Mouse (Mus musculus) heart, embryonic 15.5 days (tissue): ENCODE data around the gene D16Ertd472e. TPM values are rescaled to one million over a fixed set of nuclear protein-coding genes. Genes with fewer than 3 reads are reported as not detected.
A peak's percentile ranks its signal among the peaks of the same experiment; 100 is the strongest.
"Not testable (repeated sequence)": the region's sequence is repeated elsewhere in the genome, so short reads cannot be mapped to it uniquely, and the experiment has no call there.

ENCODE experiments used
- ATAC-seq: fragments of 200-750 bp; cut with Nextera tagmentation; replicated peaks from 2 replicates; pipeline ENCODE4 v1.8.0; 2017; ENCODE audit warnings: low read depth, moderate TSS enrichment; ENCODE audit not compliant: insufficient number of reproducible peaks, insufficient read depth, low FRiP score
- H3K27ac ChIP-seq: fragments of 300-500 bp; sonication (generic); 2 replicates; pipeline ENCODE4 v1.5.1; 2015; ENCODE audit warnings: mild to moderate bottlenecking, inconsistent platforms
- H3K27me3 ChIP-seq: fragments of 300-500 bp; sonication (generic); 2 replicates; pipeline ENCODE4 v1.6.1; 2015; ENCODE audit warnings: inconsistent platforms
- H3K36me3 ChIP-seq: fragments of 300-500 bp; sonication (generic); 2 replicates; pipeline ENCODE4 v1.6.1; 2015; ENCODE audit warnings: mild to moderate bottlenecking, inconsistent platforms
- H3K4me1 ChIP-seq: fragments of 300-500 bp; sonication (generic); replicated peaks from 2 replicates; pipeline ENCODE4 v1.6.1; 2015; ENCODE audit warnings: inconsistent platforms
- H3K4me2 ChIP-seq: fragments of 300-500 bp; sonication (generic); 2 replicates; pipeline ENCODE4 v1.6.1; 2015; ENCODE audit warnings: inconsistent platforms, mild to moderate bottlenecking, moderate library complexity
- H3K4me3 ChIP-seq: fragments of 300-500 bp; sonication (generic); 2 replicates; pipeline ENCODE4 v1.5.1; 2015; ENCODE audit warnings: mild to moderate bottlenecking, inconsistent platforms
- H3K9ac ChIP-seq: fragments of 300-500 bp; sonication (generic); 2 replicates; pipeline ENCODE4 v1.6.1; 2015; ENCODE audit warnings: mild to moderate bottlenecking, inconsistent platforms
- H3K9me3 ChIP-seq: fragments of 300-500 bp; sonication (generic); replicated peaks from 2 replicates; pipeline ENCODE4 v1.6.1; 2016; ENCODE audit warnings: inconsistent platforms
- WGBS: fragments of 180-500 bp; shearing (Covaris S2); methylation state at CpG from one replicate; pipeline ENCODE4 v1.1.7; 2015; ENCODE audit warnings: mixed read lengths; 5-methylcytosine and 5-hydroxymethylcytosine counted together
- polyA plus RNA-seq: library from polyadenylated mRNA; unstranded; fragments of >200 nt; fragmentation: Nextera tagmentation; extraction: Ambion mirVana; gene quantifications from 2 replicates; pipeline ENCODE4 v1.2.1, GENCODE M21; 2015

The D16Ertd472e gene
- polyA plus RNA-seq, 1 experiment from 2014 or later, result 7.1 TPM

DNA sequence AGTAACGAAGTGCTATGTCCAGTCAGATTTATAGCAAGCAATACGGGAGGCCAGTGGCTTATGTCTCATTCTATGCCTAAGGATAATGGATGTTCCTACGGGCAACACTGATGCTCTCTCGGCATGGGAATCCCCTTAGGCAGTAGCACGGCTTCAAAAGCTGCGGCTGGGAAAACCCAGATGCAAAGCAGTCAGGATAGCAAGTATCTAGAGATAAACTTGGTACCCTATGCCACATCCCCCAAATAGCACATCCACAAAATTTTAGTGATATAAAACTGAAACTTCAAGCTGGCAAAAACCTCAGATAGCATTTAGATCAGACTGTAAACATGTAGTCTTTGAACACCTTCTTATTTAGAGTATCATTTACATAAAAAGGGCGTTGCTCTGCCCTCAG is 39.2 kb downstream of the D16Ertd472e start:
- no peak overlapping the region for H3K4me2 ChIP-seq
- no peak overlapping the region for H3K9ac ChIP-seq
- H3K36me3 ChIP-seq, result no peaks in the 10 kb centered on the region
- no peak overlapping the region for H3K27ac ChIP-seq
- no peaks in the 10 kb centered on the region for H3K9me3 ChIP-seq
- WGBS, result 77% methylated on average over 7 of the region's 7 CpGs
- H3K4me1 ChIP-seq, result no peaks in the 10 kb centered on the region
- no peak overlapping the region for H3K4me3 ChIP-seq
- no peaks in the 10 kb centered on the region for H3K27me3 ChIP-seq
- ATAC-seq, result no peak

DNA sequence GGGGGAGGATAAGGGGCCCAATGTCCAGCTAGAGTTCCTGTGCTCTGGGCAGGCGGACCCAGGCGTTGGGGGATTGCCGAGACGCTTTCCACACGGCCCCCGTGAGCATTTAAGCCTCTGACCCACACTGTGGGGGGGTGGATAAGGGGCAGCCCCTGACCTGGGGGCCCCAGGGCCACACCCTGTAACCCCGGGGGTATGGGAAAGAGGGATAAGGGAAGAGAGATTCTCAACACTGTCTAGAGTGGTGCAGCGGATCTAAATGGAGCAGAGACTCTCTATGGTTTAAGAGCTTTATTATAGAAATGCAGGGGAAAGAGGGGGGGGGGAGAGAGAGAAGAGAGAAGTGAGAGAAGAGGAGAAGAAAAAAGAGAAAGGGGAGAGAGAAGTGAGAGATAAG is 42.0 kb downstream of the D16Ertd472e start:
- ATAC-seq, result no peak
- WGBS, result 60% methylated on average over 8 of the region's 8 CpGs
- no peak overlapping the region for H3K9ac ChIP-seq

DNA sequence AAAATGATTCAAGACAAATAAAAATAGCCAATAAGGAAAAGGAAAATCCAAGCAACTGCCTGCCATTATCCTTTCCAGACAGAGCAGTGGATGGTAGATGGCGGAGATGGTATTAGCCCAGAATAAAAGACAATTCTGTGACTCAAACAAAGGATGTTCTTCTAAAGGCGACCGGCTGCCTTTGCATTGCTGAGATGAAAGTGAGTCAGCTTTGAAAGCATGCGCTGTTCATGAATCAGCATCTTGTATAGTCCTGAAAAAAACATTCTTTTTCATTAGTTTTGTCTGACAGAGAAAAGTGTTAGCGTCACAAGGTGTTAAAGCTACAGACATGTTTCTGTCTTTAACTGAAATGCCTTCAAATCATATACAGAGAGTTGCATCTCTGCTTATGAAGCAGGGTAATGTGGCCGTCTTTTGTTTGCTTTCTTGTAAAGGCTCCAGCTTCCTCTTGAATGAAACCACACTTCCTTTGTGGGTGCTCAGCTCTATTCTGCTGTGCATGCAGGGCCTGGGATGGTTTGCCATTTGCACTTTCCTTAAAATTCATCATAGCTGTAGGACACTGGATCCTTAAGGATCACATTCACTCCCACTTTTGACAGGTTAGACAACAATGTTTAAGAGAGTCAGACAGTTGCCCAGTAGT is 44.4 kb downstream of the D16Ertd472e start:
- 74% methylated on average over 6 of the region's 6 CpGs for WGBS
- Histone ChIP-seq H3K9me3 (no peaks in the 10 kb centered on the region), H3K36me3 (no peaks in the 10 kb centered on the region), H3K9ac (no peak overlapping the region), H3K4me3 (no peak overlapping the region), H3K4me1 (no peaks in the 10 kb centered on the region), H3K4me2 (no peak overlapping the region), H3K27me3 (no peaks in the 10 kb centered on the region), H3K27ac (no peak overlapping the region)
- ATAC-seq, result no peak

More for the DNA sequence above, 42.0 kb downstream of the D16Ertd472e start:
- no peaks in the 10 kb centered on the region for H3K27me3 ChIP-seq
- H3K36me3 ChIP-seq, result no peaks in the 10 kb centered on the region
- no peaks in the 10 kb centered on the region for H3K9me3 ChIP-seq
- no peaks in the 10 kb centered on the region for H3K4me1 ChIP-seq
- no peak overlapping the region for H3K27ac ChIP-seq
- H3K4me3 ChIP-seq, result no peak overlapping the region
- H3K4me2 ChIP-seq, result no peak overlapping the region

GRCm38 (mm10) chr16:78522974-78523373 is 53.5 kb downstream of the D16Ertd472e start:
- H3K4me2 ChIP-seq, result no peak overlapping the region
- no peak overlapping the region for H3K4me3 ChIP-seq
- no peaks in the 10 kb centered on the region for H3K4me1 ChIP-seq
- WGBS, result 71% methylated on average over 4 of the region's 4 CpGs
- no peaks in the 10 kb centered on the region for H3K9me3 ChIP-seq
- no peak for ATAC-seq
- no peak overlapping the region for H3K9ac ChIP-seq
- no peaks in the 10 kb centered on the region for H3K27me3 ChIP-seq
- H3K36me3 ChIP-seq, result no peaks in the 10 kb centered on the region
- no peak overlapping the region for H3K27ac ChIP-seq

DNA sequence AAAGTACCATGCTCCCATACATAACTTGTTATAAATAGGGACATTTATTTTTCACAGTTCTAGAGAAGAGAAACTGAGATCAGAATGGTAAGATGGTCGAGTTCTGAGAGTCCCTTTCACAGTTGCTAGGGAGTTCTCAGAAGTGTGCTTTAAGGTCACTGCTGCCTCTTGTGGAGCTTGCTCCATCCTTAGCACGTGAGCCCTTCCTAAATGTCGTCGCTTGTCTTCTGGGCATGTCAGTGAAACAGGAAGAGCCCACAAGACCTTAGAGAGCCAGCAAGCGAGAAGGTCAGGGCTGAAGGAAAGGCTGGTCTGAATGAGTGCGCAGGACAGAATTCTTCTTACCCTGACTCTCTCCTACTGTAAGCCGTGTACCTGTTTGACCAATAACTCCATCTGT is 57.8 kb downstream of the D16Ertd472e start:
- H3K27me3 ChIP-seq, result no peaks in the 10 kb centered on the region
- H3K27ac ChIP-seq, result no peak overlapping the region
- no peaks in the 10 kb centered on the region for H3K4me1 ChIP-seq
- no peak overlapping the region for H3K4me2 ChIP-seq
- H3K36me3 ChIP-seq, result no peaks in the 10 kb centered on the region
- no peak for ATAC-seq
- H3K9me3 ChIP-seq, result no peaks in the 10 kb centered on the region
- 59% methylated on average over 7 of the region's 7 CpGs for WGBS
- H3K9ac ChIP-seq, result no peak overlapping the region
- H3K4me3 ChIP-seq, result no peak overlapping the region

DNA sequence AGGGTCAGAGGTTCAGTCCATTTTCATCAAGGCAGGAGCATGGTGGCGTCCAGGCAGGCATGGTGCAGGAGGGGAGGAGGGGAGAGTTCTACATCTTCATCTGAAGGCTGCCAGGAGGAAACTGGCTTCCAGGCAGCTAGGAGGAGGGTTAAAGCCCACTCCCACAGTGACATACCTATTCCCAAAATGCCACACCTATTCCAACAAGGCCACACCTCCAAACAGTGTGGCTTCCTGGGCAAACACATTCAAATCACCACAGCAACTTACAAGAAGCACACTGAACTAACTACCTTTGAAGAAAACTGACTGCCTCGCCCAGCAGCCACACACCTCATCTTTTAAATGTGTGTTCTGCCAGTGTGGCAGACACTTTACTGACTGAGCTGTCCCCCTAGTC is 59.3 kb downstream of the D16Ertd472e start:
- Histone ChIP-seq H3K36me3 (no peaks in the 10 kb centered on the region), H3K27ac (no peak overlapping the region), H3K4me3 (no peak overlapping the region), H3K9ac (no peak overlapping the region), H3K27me3 (no peaks in the 10 kb centered on the region), H3K4me1 (no peaks in the 10 kb centered on the region), H3K9me3 (no peaks in the 10 kb centered on the region), H3K4me2 (no peak overlapping the region)
- no peak for ATAC-seq
- 79% methylated on average over 2 of the region's 2 CpGs for WGBS

GRCm38 (mm10) chr16:78511526-78511925 is 65.0 kb downstream of the D16Ertd472e start:
- 76% methylated on average over 8 of the region's 8 CpGs for WGBS
- Histone ChIP-seq H3K27ac (no peak overlapping the region), H3K4me2 (no peak overlapping the region), H3K4me3 (no peak overlapping the region), H3K9me3 (no peaks in the 10 kb centered on the region), H3K4me1 (no peaks in the 10 kb centered on the region), H3K27me3 (no peaks in the 10 kb centered on the region), H3K36me3 (no peaks in the 10 kb centered on the region), H3K9ac (no peak overlapping the region)
- no peak for ATAC-seq

GRCm38 (mm10) chr16:78502492-78502891 is 74.0 kb downstream of the D16Ertd472e start:
- Histone ChIP-seq H3K4me2 (no peak overlapping the region), H3K4me1 (no peaks in the 10 kb centered on the region), H3K27me3 (no peaks in the 10 kb centered on the region), H3K9ac (no peak overlapping the region), H3K27ac (no peak overlapping the region), H3K9me3 (no peaks in the 10 kb centered on the region), H3K36me3 (no peaks in the 10 kb centered on the region), H3K4me3 (no peak overlapping the region)
- WGBS, result 85% methylated on average over 9 of the region's 9 CpGs
- no peak for ATAC-seq

- not testable (repeated sequence) for H3K9ac ChIP-seq, H3K4me3 ChIP-seq, H3K27ac ChIP-seq, ATAC-seq, H3K36me3 ChIP-seq, H3K4me1 ChIP-seq, H3K4me2 ChIP-seq, H3K27me3 ChIP-seq, H3K9me3 ChIP-seq
- WGBS, result 98% methylated on average over 12 of the region's 12 CpGs
Measured at GRCm38 (mm10) chr16:78492696-78493095, 83.8 kb downstream of the D16Ertd472e start.

GRCm38 (mm10) chr16:78490779-78491178 is 85.7 kb downstream of the D16Ertd472e start:
- Histone ChIP-seq H3K9me3 (no peaks in the 10 kb centered on the region), H3K36me3 (no peaks in the 10 kb centered on the region), H3K27ac (peak overlapping the region; percentile 52), H3K27me3 (no peaks in the 10 kb centered on the region), H3K4me3 (peak overlapping the region; percentile 40; the same call in 1 of the 2 replicates), H3K9ac (no peak overlapping the region), H3K4me2 (peak overlapping the region; percentile 54), H3K4me1 (no peaks in the 10 kb centered on the region; the same call in 1 of the 2 replicates)
- no peak for ATAC-seq
- WGBS, result 60% methylated on average over 5 of the region's 5 CpGs
